Mouse (Mus musculus) inflammation-experienced regulatory T-cells, adult 6 months (primary cell): ENCODE data around the gene Napsa. TPM values are rescaled to one million over a fixed set of nuclear protein-coding genes. Genes with fewer than 3 reads are reported as not detected.

Experiments
- ATAC-seq: one replicate; pipeline ENCODE4 v1.8.0; 2017
- polyA plus RNA-seq, 3 experiments: library from polyadenylated mRNA; unstranded; fragments of 100-300 nt; shearing (Covaris generic); gene quantifications; one replicate each; pipeline ENCODE4 v1.2.1; 2017

Gene Napsa
- polyA plus RNA-seq, 3 experiments from 2014 or later, result 1.3 to 7.7 (median 3.2) TPM

DNA sequence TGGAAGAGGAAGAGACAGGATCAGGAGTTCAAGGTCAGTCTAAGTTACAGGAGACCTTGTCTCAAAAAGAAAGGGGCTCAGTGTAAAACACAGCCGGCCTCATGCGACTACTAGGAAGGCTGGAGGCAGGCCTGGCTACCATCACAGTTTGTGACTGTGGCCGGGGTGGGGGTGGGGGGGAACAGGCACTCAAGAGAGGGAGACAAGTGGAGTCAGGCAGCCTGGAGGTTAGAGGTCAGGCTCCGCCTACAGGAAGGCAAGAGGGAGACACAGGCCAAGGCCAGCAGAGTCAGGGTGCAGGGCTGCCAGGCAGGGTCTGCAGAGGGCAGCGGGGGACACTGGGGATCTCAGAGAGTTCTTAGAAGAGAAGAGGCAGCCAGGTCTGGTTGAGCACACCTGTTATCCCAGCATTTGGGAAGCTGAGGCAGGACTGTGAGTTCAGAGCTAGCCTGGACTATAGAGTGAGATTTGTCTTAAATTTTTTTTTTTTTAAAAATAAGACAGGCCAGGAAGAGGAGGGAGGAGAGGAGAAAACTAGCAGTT, 24.9 kb downstream of the Napsa start:
- ATAC-seq, result no peak

DNA sequence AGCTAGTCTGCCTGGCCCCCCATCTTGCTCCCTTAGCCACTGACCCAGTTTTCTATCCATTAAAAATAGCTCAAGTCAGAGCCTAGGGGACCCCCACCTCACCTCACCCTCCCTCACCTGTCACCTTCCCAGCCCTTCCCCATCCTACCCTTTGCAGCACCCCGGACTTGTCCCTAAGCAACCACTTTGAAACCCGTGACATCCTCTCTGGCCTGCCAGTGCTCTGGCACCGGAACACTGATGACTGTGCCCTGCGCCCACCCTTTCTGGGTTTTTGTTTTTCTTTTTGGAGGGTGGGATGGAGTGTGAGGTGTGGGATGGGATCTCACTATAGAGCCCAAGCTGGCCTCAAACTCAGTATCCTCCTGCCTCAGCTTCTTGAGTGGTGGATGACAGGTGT, 25.5 kb downstream of the Napsa start:
- ATAC-seq, result no peak

DNA sequence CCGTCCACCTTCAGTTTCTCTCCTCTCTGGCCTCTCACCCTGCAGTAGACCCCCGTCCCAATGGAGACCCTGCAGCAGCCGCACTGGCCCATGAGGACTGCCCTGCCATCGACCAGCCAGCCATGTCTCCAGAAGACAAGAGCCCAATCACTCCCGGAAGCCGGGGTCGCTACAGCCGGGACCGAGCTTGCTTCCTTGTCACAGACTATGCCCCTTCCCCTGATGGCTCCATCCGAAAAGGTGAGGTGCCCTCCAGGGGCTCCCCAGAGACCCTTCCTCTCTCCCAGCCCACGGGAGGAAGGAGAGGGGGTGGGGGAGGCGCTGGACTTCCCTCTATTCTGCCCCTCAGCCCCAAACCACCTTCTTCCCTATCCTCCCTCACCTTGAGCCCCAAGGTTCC, 26.2 kb downstream of the Napsa start:
- no peak for ATAC-seq

DNA sequence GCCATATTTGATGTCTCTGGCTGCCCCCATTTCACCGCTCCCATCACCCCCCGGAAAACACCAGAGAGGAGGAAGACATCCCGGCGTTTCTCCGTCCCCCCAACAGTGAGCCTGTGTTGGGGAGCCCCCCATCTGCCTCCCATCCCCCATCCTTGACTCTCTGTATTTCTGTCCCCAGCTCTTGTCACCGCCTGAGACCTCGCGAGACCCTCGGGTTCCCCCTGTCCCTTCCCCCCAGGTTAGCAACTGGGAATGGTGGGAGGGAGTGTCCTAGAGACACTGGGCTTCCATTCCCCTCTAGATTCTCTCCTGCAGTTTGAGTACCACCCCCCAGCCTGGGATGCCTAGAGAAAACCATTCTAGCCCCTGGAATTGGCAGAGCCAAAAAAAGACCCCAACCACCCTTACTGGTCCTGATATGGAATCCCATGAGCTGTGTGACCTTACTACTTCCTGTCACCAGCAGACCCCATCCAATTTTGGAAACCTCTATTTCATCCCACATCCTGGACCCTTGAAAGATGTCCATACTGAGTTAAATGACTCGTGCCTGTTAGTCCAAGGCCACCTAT, 28.6 kb downstream of the Napsa start:
- ATAC-seq, result no peak

DNA sequence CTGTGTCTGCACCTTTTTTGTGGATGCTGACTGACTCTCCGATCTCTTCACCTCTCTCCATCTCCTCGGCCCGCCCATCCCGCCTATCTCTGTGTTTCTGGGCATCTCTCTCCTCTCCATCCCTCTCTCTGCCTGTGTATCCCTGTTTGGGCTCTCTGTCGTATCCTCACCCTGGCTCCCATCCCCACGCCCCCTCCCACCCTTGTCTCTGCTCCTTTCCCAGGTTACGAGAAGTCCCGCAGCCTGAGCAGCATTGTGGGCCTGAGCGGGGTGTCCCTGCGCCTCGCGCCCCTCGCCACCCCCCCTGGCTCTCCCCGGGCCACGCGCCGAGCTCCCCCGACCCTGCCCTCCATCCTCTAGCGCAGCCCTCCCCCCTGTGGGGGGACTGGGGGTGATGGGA, 29.5 kb downstream of the Napsa start:
- ATAC-seq, result no peak

DNA sequence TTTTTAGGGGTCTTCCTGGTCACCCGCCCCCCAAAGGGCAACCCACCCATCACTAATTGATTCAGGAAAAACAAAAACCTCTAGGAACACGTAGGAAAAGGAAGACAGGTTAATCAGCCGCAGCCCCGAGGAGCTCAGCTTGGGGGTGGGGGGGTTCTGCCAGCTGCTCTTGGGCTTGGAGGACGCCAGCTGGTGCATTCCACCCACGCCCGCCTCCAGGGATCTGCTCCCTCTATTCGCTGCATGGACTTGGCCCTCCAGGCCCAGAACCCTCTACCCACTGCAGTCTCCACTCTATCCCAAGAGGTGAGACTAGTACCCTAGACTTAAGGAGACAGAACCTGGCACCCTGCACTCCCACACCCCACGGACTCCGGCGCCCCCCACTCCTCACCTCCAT, 30.3 kb downstream of the Napsa start:
- ATAC-seq, result no peak

DNA sequence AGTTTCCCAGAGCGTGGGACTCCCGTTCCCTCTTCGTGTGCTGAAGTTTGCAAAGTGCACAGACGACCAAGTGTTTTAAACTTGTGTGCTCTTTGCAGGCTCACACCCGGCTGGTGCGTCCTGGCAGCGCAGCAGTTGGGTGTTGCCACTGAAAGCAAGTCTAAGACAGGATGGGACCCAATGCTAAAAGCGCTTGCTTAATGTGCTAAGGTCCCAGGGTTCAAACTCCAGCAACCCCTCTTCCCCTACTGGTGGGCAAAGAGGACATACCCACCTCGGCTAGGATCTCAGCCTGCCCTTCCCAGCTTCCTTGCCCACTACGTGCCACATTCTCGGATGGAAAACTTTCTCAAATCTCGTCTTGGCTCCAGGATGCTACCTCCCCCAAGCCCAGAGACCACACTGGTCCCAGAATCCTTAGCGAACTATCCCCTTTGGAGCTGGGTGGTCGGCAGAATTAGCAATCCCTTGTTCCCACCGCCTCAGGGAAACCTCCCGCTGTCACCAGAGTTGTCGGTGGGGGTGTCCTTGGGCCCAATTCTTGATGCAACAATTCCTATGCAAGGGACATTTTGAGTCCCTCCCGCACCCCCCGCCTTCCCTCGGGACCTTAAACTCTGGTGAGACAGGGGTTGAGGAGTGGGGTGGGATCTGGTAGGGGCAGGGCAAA, 31.1 kb downstream of the Napsa start:
- ATAC-seq, result no peak

DNA sequence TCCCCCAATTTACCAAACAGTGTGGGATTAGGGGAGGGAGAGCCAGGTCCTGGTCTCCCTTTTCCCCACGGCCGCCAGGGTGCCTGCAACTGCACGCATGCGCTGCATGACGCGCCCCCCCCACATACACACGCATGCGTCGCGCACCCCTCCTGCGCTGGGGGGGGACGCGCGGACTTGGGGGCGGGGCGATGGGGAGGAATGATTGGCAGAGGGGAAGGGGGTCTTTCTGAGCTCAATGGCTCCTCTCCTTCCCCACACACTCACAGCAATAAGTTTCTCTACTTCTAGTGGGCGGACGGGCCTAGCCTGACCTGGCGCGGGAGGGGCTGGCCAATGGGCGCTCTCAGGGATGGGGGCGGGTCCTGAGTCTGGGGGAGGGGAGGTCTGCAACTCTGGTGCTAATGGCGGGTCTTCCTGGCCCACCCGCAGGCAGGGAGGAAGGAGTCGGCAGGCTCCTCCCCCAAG, 32.0 kb downstream of the Napsa start:
- no peak for ATAC-seq

DNA sequence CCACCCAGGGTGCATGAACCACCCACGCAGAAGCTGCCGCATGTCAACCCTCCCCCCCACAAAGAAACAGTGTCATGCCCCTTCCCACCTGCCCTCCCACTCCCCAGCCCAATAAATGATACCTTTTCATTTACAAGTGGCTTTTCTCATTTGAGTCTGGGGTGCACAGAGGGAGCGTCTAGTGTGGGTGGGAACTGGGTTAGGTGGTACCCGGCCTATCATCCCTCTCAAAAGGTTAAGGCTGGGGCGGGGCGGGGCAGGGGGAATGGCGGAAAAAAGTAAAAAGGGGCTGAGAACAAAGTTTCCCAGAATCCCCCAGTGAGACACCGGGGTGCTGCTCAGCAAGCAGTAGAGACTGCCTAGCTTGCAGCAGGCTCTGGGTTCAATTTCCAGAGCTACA, 32.4 kb downstream of the Napsa start:
- no peak for ATAC-seq

DNA sequence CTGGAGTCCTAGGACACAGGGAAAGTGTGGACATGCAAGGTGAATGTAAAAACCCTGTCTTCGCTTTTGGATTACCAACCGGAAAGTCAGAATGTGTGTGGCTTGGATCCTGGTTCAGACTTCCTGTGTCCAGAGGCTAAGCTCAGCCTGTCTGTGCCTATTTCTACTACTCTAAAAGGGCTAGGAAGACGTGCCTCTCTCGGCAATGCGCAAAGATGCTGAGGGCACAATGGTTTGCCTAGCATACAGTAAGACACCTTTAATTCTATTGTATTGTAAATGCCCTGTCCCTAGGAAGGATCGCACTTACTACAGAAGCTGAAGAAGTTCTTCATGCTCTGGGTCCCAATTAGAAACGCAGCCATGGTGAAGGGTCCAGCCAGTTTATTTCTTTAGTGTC, 33.3 kb downstream of the Napsa start:
- no peak for ATAC-seq

DNA sequence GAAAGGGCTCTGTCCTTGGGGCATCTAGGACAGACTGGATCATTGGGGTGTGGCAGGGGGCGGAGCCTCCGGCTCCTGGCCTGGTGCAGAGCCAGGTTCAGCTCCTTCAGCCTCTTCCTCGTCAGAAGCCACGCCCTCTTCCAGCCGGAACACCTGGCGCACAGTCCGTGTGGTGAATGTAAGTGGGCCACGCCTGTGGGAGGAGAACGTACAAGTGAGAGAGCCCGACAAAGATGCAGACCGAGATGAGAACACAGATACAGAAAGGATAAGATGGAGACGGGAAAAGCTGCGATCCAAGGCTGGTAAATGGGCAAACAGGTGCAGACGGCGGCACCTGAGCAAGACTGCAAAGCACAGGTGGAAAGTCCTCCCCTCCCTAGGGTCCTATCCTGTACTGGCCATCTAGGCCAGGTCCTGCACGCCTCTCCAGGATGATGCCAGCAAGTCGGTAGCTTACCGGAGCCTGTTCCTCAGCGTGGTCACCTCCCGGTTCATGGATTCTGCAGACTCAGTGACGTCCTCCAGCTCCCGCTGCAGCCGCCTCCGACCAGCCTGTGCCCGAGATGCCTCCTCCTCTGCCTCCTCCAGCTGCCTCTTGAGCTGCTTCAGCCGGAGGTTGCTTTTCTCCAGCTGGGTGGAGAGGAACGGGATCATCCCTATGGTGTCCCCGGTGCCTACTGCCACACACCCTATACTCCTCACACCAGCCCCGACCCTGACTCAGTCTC, 34.2 kb downstream of the Napsa start:
- ATAC-seq, result no peak

DNA sequence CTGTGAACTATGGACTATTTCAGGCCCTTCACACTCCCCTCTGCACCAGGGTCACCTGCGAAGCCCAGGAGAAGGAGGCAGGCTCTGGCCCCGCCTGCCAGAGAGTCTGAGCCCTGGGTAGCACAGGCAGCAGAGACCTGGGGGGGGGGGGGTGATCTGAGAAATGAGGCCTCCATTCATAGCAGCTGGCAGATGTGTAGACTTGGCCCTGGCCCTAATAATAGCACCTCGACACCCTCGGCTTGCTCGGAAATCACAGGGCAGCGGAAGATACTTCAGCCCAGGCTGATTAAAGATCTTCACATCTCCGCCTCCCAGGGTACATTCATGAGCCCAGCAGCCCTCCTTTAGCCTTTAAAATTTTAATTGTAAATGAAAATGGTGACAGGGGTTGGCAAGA, 40.0 kb downstream of the Napsa start:
- ATAC-seq, result no peak

DNA sequence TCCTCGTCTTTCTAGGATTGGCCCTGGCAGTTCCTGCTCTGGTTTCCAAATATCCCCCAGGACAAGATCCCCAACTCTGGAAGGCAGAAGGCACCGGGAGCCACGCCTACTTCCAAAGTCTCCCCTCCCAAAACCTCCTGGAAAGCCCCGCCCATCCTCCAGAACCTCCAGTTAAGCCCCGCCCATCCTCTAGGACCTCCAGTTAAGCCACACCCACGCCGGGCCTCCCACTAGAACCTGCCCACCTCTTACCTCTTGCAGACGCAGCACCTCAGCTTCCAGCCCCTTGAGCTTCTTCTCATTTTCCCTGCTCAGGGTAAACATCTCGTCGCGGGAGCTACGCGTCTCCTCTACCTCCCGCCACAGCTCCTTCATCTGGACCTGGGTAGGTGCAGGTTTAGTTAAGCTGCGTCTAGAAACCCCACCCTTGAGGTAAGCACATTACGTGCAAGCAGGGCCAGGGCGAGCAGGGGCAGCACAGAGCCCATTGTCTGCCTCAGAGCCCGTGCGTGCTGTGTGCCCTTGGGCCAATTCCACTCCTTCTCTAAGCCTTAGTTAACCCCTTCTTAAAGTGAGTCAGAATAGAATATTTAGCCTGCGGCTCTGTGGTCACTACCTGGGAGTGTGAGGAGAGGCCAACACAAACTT, 42.0 kb downstream of the Napsa start:
- ATAC-seq, result no peak

DNA sequence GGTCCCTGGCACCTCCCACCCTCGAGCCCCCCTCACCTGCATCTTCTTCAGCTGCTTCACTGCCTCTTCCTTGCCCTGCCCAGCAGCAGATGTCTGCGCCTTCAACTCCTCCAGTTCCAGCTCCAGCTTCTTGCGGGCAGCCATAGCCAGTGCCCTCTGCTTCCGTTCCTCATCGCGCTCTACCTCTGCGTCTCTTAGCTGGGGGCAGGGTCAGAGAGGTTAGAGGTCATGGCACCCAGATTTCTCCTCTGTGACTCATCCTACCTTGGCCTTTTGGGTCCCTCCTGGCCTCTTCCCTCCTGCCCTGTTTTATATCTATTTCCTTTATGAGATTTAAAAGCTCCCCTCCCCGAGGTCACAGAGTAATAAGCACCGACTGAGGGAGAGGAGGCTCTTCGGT, 43.1 kb downstream of the Napsa start:
- ATAC-seq, result no peak

DNA sequence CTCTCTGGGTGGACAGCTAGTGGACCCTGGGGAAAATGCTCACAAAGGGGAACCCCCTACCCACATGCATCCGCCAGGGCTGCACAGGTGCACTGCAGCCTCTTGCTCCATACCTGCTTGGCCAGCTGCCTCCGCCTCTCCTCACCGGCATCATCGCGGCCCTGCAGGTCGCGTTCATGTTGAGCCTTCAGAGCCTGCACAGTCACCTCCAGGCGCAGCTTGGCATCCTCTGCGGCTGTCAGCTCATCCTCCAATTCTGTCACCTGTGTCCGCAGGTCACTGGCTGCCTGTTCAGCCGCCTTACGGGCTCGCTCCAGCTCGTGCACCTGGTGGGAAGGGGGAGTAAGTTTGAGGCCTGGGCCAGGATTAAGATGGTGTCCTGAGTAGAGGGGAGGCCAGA, 43.8 kb downstream of the Napsa start:
- no peak for ATAC-seq

DNA sequence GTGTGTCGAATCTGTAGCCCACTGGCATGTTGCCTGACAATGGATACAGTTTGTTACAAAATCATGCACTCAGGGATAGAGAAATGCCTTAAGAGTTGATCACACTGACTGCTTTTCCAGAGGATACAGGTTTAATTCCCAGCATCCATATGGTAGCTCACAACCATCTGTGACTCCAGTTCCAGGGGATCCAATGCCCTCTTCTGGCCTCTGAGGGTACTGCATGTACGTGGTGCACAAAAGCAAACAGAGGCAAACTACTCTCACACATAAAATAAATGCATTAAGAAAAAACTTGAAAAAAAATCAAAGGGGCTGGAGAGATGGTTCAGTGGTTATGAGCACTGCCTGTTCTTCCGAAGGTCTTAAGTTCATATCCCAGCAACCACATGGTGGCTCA, 44.9 kb downstream of the Napsa start:
- ATAC-seq, result no peak

DNA sequence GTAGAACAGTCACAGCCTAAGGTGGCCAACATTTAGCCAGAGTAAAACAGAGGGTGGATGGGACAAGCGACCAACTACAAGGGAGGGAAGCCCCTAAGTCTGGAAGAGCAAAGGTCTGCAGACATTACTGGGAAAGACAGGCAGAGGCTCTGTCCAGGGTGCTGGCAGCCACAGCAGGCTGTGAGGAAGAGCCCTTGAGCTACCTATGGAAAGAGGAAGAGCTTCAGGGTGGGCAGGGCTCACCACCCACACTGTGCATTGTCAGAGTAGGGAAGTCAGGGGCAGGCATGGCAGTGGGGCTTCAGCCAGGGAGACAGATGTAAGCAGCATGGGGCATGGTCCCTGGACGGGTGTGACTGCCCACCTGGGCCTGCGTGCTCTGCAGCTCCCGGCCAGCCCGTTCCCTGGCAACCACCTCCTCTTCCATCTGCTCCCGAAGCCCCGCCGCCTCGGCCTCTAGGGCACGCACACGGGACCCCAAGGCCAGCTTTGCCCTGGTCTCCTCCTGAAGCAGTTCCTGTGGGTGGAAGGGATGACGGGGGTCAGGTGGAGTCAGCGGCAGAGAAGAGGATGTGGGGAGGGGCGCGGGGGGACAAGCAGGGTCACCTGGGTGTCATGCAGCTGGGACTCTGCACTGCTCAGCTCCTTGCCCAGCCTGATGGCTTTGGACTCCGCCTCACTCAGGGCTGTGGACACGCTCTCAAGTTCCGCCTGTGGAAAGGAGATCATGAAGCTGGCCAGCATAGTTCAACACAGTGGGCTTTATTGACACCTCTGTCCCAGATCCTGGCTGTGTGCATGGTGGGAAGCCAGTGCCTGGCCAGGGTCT, 51.7 kb downstream of the Napsa start:
- no peak for ATAC-seq

DNA sequence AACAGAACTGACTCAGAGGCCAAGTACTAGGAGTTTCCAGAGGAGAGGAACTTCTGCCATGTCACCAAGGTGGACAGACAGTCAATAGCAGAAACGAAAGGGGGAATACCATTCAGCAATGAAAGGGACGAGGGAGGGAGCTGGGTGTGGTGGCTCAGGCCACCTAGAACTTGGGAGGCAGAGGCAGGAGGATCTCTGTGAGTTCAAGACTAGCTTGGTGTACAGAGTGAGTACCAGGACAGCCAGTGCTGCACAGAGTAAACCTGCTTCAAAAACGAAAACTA, 52.3 kb downstream of the Napsa start:
- ATAC-seq, result no peak

DNA sequence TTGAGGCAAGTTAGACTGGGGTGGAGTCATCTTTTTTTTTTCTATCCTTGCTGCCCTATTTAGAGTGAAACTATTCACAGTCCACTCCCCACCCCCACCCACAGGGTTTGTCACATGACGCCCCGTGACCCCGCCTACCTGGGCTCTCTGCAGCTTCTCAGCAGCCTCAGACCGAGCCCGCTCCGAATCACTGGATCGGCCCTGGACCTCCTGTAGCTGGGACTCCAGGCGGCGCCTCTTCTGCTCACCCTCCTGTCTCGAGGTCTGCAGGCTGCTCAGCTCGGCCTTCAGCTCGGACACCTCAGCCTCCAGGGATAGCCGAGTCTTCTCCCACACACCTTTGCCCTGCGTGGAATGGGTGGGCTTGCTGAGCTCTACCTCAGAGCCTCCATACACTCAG, 52.6 kb downstream of the Napsa start:
- ATAC-seq, result no peak

DNA sequence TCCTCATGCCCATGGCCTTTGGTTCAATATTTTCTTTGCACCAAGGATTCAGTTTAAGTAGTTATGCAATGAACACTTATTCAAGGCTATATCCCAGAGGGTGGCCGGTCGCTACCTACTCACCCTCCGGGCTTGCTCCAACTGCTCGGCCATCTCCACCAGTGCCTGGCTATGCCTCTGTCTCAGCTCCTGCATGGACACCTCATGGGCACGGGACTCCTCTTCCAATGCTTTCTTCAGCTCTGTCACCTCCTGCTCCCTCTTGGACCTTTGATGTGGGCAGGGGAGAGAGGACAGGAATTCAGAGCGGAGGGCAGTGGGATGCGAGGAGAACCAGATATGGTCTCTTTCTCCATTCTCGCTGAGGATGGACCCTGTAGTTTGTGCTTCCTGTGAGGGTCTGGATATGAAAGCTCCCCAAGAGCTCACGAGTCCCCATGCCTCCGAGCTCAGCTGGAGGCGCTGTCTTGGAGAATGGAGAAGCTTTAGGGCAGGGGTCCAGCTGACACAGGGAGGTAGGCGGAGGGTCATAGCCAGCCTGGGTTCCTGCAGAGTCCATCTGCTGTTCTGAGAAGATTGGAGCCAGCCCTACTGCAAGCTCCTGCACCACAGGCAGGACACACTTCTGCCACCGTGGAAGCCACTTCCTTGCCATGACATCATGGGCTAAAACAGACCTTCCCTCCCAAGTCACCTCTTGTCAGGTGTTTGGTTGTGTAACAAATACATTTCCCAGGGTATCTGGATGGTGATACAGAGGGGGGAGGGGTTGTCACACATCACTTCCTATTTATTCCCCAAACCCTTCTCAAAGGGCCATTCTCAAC, 53.3 kb downstream of the Napsa start:
- ATAC-seq, result no peak

DNA sequence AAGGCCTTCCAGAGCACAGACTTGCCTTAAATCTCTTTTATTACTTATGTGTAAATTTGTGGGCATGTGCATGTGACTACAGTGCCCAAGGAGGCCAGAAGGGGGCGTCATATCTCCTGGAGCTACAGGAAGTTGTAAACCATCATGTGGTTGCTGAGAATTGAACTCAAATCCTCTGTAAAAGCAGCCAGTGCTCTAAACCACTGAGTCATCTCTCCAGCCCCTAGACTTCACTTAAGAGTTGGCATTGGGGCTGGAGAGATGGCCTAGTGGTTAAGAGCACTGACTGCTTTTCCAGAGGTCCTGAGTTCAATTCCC, 53.8 kb downstream of the Napsa start:
- ATAC-seq, result no peak

DNA sequence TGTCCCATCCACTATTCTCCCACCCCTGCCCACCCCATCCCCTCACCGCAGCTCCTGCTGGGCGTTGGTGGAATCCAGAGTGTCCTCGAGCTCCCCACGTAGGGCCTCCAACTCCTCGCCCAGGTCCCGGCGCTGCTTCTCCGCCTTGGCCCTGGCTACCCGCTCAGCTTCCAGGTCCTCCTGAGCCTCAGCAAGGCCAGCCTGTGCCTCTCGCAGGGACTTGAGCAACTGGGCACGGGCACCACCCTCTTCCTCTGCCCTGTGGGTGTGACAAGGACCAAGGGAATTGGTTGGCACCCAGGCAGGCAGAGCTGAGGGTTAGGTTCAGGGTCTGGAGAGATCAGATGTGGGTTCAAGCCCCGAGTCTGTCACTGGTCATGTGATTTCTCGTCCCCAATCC, 54.8 kb downstream of the Napsa start:
- no peak for ATAC-seq
